Mouse (Mus musculus): ENCODE results near the gene Rrp12. TPM values are rescaled to one million over a fixed set of nuclear protein-coding genes. Genes with fewer than 3 reads are reported as not detected.

The Rrp12 gene
- polyA plus RNA-seq, 1 experiment from 2014 or later, result 11.3 TPM

DNA sequence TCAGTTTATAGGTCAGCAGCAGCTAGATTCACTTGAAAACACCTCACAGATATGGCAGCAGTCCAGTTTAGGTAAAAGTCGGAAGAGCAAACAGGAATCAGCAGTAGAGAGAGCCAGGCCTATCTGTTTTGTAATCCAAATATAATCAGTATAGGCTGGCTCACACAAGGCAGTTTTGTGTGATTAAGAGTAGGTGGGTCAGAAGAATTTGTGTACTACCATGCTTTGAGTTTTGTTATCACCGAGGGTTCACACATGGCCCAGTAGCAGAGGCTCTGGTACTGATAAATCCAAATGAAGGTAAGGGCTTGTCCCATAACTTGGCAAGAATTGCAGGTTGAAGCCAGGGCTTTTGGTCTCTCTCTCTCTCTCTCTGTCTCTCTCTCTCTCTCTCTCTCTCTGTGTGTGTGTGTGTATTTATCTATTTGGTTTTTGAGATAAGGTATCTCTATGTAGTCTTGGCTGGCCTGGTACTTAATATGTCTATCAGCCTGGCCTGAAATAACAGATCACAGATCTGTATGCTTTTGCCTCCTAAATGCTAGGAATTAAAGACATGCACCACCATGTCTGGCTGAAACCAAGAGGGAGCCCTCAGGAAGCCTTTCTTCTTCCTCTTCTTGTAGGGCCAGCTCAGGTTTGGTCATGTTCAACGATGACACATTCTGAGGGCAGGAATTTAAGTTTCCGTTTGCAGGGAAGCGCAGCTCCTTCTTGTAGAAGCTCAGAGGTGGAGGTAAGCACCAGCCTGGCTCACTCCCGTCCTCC is 10.5 kb upstream of the Rrp12 start:
- DNase-seq (ENCODE audit: low spot score), result no peak

DNA sequence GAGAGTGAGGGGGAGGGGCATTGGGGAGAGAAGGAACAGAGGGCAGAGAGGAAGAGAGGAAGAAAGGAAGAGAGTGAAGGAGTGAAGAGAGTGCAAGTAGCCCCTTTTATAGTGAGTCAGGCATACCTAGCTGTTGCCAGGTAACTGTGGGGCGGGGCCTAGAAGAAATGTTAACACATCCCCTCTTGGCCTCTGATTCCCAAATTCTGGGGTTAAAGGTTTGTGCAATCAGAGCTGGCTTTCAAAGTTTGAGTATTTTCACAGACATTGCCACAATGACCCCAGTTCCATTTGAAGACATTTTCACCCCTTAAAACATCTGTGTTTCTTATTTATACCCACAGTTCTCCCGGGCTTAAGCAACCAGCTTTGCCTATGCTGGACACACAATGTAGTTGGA is 9.3 kb upstream of the Rrp12 start:
- no peak for DNase-seq (ENCODE audit: low spot score)

DNA sequence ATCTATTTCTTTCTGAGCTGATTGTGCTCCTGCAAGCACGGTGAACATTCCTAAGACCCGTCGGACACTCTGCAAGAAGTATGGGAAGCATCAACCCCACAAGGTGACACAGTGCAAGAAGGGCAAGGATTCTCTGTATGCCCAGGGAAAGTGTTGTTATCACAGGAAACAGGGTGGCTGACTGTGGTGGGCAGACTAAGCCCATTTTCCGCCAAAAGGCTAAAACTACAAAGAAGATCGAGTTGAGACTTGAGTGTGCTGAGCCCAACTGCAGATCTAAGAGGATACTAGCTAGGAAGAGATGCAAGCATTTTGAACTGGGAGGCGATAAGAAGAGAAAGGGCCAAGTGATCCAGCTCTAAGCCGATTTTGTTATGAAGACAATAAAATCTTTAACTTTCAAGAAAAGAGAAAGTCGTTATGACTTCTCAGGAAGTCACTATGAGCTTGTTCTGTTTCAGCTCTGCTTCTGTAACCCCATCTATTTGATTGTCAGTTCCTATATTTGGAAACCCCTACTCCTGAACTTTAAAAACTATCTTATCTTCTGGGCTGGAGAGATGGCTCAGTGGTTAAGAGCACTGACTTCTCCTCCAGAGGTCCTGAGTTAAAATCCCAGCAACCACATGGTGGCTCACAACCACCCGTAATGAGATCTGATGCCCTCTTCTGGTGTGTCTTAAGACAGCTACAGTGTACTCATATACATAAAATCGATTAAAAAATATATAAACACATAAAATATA is 7.0 kb upstream of the Rrp12 start:
- peak; percentile 22 for DNase-seq (ENCODE audit: low spot score)

DNA sequence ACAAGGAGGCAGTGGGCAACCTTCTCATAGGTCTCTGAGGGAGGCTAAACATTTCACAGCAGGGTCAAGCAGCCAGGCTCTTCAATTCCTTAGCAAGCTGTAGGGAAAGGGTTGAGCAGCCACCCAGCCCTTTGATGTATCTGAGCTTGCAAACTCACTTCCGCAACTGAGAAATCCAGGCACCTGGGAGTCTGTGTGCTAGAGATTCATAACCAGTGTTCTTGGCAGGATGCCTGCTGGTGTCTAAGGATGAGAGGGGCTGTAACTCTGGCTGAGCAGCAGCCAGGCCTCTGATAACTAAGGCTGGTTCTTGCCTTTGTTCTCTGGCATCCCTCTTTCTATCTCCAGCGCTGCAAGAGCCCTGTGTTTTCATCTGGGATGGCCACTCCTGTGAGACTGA is 5.7 kb upstream of the Rrp12 start:
- DNase-seq (ENCODE audit: low spot score), result peak; percentile 65

DNA sequence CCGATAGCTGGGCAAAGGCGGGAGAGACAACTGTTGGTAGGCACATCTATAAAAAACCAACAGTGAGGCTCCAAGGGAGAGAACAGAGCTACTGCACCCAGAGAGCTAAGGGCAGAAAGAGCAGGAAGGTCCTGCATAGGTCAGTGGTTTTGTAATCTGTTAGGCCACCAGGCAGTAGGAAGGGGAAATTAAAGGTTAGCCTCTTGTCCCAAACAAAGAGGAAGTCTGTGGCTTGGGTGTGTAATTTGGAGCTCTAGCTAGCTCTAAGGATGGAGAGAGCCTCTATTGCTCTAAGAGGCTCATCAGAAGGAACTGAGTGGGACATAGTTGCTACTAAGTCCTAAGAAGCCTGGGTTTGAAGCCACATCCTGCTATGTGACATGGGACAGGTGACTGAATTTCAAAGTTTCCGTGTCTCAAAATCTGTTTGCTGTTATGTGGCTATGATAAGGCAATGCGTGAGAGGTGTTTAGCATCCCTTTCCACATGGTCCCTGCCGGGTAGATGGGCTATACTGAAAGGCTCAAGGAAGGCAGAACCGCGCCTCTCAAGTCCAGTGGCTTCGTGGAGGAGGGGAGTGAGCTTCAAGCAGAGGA is 4.6 kb upstream of the Rrp12 start:
- peak; percentile 38 for DNase-seq (ENCODE audit: low spot score)

DNA sequence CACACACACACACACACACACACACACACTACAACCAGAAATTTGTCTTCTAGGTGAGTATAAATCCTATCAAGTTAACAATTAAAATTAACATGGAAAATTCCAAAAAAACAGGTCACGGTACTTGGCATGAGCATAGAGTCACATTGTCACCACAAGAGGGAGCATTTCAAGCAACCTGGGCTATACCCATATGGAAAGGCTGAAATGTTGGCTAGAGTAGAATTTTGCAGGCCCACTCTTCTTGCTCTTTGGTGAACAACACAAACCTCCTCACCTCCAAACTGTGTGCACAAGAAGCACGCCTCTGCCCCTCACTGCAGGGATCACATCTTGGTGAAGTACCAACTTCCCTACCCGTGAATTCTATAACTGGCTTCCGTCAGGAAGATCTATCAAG is 2.9 kb upstream of the Rrp12 start:
- peak; percentile 50 for DNase-seq (ENCODE audit: low spot score)

DNA sequence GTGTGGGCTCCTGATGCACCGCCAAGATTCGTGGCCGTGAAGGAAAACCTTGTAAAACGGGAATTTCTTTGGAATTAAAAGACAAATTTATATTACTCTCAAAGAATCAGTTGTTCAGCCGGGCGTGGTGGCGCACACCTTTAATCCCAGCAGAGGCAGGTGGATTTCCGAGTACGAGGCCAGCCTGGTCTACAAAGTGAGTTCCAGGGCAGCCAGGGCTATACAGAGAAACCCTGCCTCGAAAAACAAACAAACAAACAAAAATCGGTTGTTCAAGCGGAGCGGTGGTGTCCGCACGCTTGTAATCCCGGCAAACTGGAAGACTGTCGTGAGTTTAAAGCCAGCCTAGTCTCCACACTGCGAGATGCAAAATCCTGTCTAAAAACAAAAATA is 342 bp upstream of the Rrp12 start:
- DNase-seq (ENCODE audit: low spot score), result no peak

DNA sequence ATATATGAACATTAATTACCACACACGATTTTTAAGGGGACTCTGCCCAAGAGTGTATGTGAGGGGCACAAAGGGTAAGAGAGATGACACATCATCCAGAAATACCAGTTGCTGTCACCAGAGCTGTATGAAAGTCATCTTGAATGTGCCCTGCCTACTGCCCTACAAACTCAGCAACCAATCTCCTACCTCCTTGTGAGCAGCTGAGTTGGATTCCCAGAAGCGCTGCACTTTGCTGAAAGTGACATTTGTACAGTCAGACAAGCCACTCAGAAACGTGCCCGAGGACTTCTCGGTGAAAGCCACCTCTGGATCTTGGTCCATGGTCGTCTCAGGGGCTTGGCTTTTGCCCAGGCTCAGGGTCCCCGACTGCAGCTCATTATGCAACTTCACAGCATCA is 1.0 kb downstream of the Rrp12 start:
- DNase-seq (ENCODE audit: low spot score), result no peak

DNA sequence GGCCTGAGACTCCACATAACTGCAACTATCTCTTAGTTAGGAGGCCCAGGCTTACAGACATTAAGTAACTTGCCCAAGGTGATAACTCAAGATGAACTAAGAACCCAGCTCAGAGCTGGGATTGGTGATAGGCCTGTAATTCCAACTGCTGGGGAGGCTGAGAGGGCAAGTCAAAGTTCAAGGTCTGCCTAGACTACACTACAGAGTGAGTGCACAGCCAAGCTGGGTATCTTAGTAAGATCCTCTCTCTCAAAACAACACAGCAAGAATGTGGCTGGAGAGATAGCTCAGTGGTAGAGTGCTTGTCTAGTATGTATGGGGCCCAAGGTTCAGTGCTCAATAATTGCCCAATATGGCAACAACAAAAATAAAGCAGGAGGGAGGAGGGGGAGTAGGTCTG is 7.8 kb downstream of the Rrp12 start:
- DNase-seq (ENCODE audit: low spot score), result no peak

DNA sequence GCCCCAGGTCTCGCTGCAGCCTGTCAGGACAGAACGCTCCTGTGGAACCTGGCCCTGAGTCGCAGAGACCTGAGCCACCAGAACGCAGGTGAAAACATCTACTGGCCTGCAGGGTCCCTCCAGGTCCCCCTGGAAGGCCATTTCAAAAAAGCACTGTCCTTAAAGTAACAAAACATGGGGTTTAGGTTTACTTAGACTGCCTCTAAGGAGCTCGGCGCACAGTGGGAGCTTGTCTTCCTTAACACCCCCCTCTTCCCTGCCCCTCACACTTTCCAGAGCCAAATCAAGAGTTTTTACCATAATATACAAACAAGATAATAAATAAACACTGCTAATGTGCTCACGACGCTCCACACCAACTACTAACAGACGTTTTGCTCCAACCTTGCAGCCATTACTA is 12.1 kb downstream of the Rrp12 start:
- DNase-seq (ENCODE audit: low spot score), result no peak

DNA sequence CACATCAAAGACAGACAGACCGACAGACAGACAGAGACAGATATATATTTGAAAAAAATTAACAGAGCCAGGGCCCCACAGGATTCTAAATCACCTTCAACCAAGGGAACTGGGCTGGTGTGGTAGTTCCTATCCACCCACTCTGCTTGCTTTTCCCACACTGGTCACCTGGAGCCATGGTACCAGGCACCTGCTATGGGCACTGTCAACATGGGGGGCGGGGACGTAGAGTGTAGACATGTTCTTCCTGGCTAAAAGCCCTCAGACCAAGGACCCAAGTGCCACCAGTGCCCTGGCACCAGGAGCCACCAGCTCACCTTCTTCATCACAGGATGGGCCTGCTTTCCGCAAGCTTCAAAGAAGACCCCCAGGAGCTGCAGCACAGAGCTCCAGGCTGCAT is 14.1 kb downstream of the Rrp12 start:
- DNase-seq (ENCODE audit: low spot score), result no peak

DNA sequence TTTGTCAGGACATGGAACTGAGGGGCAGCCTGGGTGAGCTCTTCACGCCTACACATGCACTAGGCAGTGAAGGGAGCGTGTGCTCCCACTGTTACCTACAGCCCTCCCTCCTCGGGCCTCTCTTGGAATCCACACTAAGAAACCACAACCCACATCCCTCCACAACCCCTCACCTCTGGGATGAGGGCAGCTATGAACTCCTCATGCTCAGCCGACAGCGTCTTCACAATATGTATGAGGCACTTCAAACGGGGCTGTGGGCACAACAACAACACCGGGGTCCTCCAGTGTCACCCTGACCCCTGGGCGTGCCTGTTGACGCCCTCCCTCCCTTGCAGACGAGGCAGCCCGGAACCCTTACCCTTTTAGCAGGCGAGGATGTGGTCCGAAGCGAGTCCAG is 21.6 kb downstream of the Rrp12 start:
- peak; percentile 83 for DNase-seq (ENCODE audit: low spot score)

DNA sequence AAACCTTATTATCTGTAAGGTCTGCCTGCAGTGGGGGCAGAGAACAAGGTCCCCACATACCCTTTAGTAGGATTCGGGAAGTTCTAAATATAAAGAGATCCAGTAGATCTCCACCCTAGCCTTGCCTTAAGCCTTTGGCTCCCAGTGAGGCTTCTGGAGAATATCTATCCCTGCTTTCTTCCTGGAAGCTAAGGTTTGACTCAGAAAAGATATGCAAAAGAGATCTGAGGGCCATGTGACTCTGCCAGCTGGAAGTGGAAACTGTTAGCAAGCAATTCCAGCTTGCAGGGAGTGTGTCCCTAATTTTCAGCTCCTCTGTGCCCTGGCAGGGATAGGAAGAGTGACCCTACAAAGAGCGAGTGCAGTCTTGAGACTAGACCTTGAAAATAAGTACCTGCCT is 23.7 kb downstream of the Rrp12 start:
- no peak for DNase-seq (ENCODE audit: low spot score)

DNA sequence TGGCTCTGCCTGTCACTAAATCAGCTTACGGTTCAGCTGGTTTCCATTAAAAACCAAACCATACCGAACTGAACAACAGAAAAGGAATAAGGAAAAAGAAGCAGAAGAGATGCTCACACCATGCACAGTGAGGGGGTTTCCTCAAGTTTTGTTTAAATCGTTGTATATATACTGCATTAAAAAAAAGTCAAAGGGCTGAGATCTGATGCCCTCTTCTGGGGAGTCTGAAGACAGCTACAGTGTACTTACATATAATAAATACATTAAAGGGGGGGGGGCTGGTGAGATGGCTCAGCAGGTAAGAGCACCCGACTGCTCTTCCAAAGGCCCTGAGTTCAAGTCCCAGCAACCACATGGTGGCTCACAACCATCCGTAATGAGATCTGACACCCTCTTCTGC is 26.0 kb downstream of the Rrp12 start:
- peak; percentile 40 for DNase-seq (ENCODE audit: low spot score)

DNA sequence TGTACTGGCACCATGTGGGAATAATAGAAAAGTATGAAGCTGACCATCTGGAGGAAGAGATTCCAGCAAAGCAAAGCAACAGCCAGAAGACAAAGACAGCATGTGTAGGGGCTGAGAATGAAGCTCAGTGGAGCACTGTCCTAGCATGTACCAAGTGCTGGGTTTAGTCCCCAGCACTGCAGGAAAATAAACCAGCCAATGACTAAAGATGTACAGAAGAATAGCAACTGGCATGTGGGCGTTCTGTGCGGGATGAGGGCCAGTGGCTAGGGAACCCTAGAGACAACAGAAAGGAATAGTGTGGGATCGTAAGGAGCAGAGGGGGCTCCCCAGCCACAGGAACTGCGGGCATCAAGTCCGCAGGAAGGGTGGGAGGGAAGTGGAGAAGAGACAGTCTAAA is 26.7 kb downstream of the Rrp12 start:
- no peak for DNase-seq (ENCODE audit: low spot score)

DNA sequence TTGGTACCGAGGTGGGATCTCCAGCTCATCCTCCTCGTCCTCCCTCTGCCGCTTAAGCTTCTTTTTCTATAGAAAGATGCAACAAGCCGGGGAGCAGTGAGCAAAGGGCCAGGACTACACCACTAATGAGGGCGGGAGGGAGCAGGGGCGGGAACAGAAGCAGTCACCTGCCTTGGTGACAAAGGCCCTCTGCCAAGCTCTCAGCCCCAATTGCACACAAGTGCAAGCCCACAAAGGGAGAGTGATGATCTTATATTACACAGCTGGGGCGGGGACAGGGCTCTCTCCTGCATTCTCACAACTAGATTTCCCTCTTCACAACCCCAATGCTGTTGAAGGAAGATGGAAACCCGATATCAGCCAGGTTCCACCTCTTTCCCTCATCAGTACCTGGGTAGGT is 29.3 kb downstream of the Rrp12 start:
- no peak for DNase-seq (ENCODE audit: low spot score)

DNA sequence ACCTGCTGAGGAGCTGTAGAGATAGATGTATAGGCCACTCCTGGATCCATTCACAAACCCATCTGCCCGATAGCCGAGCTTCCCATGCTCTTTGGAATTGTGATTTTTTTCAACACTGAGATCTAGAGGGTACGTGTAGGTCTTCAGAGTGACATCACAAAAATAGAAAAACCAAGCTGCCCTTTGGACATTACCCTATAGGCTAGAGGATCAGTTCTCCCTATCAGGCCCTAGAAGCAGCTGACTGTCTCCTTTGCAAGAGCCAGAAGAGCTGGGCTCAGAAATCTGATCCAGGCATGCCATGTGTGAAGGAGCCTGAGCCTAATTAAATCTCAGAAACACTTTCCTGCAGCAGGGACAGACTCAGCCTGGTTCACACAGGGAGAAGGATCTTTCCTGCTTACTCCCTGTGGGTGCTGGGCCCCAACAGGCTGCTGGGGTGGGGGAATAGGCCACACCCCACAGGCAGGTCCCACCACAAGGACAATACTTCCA is 38.1 kb downstream of the Rrp12 start:
- no peak for DNase-seq (ENCODE audit: low spot score)

DNA sequence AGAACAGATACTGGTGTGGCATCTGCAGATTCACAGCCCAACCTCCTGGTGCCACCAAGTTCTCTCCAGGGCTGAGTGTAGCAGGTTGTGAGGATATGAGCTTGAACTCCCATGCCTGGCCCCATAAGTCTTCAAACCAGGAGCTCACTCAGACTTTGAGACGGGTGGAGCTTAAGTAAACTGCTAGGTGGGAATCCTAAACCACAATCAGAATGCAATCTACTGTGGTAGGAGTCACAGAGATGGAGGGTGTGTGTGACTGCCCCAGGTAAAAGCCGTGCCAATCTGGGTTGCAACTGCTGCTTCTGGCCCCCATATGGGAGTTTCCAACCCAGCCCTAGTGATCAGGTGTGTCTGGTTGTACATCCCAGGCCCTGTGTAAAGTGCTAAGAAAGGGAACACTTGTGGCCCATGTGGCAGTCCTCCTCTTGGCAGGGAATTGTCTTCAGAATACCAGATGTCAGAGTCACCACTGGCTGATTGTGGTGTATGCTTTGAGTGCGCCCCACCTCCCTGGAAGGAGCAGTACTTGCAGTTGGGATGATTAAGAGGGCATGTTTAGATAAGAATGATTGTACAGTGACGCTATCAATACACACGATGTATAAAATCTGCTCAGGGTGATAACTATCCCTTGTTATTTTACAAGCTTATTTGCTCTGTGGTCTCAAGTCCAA is 38.7 kb downstream of the Rrp12 start:
- no peak for DNase-seq (ENCODE audit: low spot score)

DNA sequence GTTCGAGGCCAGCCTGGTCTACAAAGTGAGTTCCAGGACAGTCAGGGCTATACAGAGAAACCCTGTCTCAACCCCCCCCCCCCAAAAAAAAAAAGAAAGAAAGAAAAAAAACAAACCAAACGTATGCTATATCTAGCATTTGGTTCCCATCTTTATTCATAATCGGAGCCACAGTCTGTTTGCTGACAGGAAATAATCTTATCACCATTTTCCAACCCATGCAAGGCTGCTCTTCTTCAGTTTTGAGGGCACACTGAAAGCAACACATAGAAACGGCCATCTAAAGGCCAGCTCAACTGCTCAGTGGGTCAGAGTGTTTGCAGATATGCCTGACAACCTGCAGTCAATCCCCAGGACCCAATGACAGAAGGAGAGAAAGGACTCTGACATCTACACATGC is 43.5 kb downstream of the Rrp12 start:
- DNase-seq (ENCODE audit: low spot score), result no peak

DNA sequence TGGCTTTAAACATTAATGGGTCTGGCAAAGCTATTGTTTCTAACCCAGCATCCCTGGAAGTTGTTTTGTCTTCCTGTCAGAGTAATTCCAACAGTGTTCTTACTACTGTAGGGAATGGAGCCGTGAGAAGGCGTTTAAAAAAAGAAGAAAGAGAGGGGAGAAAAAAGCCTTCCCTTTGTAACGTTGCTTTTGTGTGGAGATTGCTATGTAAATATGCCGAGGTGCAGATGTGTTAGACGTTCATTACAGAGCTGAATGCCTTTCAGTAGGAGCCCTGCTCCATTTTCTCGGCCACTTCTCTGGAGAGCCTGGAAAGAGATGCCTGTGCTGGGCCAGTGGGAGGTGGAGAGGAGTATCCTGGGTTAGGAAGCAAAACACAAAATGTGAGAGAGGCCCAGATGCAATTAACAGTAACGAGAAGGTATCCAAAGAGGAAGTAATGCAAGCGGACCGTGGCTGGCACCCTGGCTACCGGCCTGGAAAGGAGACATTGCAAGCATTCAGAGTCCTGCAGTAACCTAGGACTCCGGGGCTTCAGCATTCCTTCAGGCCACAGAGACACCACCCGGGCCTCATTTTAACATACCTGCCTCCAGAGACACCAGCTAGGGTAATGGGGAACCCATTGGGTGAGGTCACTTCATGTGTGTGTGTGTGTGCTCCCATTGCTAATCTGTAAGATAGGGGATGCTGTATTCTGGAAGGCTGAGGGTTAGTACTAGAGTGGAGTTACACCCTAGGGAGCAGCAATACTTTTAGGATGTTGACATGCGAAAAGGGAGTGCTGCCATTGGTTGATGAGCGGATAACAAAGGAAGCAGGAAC is 45.0 kb downstream of the Rrp12 start:
- no peak for DNase-seq (ENCODE audit: low spot score)

All from thymus, postnatal 0 days (tissue).